Mouse (Mus musculus) heart, postnatal 4 days (tissue): ENCODE results near the gene 2610528J11Rik. TPM values are rescaled to one million over a fixed set of nuclear protein-coding genes. Genes with fewer than 3 reads are reported as not detected.

Source experiments
- DNase-seq: peaks from one replicate; pipeline ENCODE4 v3.0.0; 2021
- total RNA-seq, 2 experiments: library from RNA; stranded (reverse); gene quantifications; 2 replicates each; pipeline ENCODE4 v1.2.3; 2021

The 2610528J11Rik gene
- total RNA-seq, 2 experiments from 2014 or later: not detected

- DNase-seq: no peak
Measured at GRCm38 (mm10) chr4:118542510-118543157, 15.8 kb downstream of the 2610528J11Rik start.

GRCm38 (mm10) chr4:118543158-118543530 lies 16.3 kb downstream of the 2610528J11Rik start:
- DNase-seq: peak; percentile 27

GRCm38 (mm10) chr4:118543592-118544260 lies 16.9 kb downstream of the 2610528J11Rik start, which contains the start of gene Tmem125:
Gene Tmem125 (minus strand): TSS chr4:118544044.
- peak; percentile 59 for DNase-seq

DNA sequence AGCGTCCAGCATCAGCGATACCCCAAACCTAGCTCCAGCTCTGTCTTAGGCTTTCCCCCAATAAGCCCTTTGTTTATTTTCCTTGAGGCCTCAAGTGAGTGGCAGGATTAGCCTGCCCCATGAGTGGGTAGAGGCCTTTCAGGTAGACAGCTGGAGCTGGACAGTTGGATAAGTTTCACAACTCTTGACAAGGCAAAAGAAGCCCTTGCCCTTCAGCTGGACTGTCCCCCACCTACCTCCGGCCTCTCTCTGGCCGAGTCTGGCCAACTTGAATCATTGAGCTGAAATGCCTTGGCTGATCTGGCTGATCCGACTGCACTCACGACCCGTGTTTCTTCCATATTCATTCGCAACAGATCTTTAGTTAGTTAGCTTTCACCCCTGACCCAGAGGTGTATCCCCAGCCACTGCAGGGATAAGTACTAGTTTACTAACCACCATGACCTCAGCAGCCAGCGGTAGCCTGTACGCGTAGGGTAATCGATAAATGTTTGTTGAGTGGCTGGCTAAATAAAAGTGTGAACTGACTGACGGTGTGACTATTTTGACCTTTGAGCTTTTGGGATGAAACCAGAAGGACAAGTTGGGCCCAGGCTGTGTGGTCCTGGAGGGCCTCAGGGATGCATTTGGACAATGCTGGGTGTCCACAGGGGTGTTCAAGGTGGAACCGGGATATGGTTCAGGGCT lies 17.8 kb downstream of the 2610528J11Rik start:
- no peak for DNase-seq

- DNase-seq: peak; percentile 75
Measured at GRCm38 (mm10) chr4:118547424-118548129, 20.8 kb downstream of the 2610528J11Rik start.

GRCm38 (mm10) chr4:118548130-118548480 lies 21.3 kb downstream of the 2610528J11Rik start:
- DNase-seq: peak; percentile 44

- DNase-seq: no peak
Measured at GRCm38 (mm10) chr4:118553039-118553649, 26.3 kb downstream of the 2610528J11Rik start.

DNA sequence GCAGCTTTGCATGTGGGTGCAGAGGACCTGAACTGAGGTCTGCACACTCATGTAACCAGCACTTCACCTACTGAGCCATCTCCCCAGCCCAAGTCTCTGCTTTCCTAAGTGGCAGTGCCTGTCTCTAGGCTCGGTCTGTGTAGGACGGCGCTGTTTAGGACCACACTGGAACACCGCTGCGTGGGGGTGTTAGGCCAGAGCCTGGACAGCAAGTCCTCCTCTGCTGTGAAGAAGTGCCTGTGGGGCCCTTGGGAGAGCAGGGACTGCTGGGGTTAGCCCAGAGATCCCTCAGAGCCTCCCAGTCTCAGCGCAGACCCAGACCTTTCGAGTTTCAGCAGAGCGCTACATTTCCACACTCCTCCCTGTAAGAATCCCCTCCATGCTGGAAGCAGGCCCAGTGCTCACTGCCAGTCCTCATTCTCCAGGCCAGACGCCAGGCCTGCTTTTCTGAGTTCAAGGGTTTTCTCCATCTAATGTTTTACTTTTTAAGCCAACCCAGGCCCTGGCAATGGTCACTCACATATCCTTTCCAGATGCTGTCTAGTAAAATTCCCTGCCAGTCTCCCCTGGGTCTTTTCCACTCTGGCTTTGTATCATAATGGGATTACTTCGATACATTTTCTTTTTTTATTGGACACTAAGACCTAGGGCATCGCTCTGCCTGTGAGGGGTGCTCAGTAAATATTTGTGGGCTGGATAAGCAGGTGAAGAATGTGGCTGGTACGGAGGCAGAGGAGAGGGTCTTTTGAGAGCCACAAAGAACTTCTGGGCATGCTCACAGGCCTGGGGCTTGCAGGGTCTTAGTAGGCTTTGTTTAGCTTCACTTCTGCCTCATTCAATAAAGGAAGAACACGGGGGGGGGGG lies 37.5 kb downstream of the 2610528J11Rik start:
- peak; percentile 40 for DNase-seq

DNA sequence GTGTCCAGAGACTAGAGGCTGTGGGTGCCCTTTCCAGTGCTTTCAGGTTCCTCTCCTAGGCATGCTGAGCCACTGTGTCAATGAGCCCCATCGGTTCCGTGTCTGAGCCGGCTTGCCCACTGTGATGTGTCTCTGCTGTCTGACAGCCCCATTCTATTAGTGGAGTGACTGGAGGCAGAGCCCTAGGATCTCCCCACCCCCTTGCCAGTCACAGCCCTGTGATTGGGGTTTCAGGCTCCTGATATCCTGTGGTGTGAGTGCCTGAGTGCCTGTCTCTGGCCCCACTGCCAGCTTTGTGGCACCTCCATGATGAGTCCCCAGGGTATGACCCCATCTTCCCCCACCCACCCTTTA lies 38.1 kb downstream of the 2610528J11Rik start:
- no peak for DNase-seq

DNA sequence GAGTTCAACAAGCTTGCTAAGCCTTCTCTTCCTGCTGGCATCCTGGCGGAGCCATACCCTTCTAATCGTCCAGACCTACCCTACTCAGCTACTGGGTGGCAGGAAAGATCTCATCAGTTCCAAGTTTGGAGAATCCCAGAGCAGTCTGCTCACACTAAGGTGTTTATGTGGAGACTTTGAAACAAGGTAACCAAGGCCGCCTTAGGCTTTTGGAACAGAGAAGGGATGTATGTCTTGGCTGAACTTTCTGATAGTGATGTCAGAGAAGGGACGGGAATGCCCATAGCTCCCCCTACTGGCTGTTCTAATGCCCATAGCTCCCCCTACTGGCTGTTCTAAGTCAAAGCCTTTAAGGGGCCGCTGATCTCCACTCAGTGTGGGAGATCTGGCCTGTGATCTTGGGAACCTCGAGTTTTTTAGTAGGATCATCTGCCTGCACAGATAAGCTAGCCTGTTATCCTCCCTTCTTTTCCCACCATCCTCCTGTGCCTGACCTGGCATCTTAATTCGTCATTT lies 39.4 kb downstream of the 2610528J11Rik start:
- DNase-seq: peak; percentile 72

DNA sequence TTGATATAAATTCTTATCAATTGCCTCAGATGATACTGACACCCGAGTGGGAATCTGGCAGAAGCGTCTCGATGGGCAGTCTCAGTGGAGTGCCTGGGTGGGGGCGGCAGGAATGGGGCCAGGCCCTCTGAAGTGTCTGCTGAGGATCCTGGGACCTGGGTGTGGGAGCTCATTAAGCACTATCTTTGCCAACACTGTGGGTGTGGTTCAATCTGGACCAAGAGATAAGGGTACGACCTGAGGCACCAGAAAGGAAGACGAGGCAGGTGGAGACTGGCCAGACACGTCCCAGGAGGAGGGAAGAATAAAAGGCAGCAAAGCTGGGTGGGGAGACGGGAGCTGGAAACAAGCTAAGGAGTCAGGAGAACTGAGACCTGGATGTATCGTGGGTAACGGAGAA lies 41.9 kb downstream of the 2610528J11Rik start:
- peak; percentile 11 for DNase-seq

GRCm38 (mm10) chr4:118569320-118569719 lies 42.5 kb downstream of the 2610528J11Rik start:
- no peak for DNase-seq

- no peak for DNase-seq
Measured at GRCm38 (mm10) chr4:118571441-118571840, 44.6 kb downstream of the 2610528J11Rik start.

DNA sequence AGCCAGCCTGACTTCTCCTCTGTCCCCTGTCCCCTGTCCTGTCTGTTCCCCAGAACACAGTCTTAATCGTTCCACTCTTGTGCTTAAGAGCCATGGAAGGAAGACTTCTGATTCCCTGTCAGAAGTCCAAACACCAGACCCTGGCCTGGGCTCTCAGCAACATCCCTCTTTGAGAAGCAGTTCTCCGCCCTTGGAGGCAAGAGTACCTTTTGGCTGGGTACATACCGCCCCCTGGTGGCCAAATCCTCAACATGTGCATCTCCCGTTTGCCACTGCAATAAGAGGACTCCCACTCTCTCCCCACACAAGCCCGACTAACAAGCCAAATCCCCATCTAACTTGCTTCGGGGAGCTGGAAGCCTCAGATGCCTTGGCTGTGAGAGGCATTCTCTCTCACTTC lies 49.3 kb downstream of the 2610528J11Rik start:
- DNase-seq: peak; percentile 91

- peak; percentile 63 for DNase-seq
Measured at GRCm38 (mm10) chr4:118579313-118579712, 52.5 kb downstream of the 2610528J11Rik start.

Other genes starting within 250 kb of the 2610528J11Rik start
- gene Ptprf, start 235.6 kb upstream of the 2610528J11Rik start, total RNA-seq: 10 to 100 TPM; 39.4 to 40.7 TPM
- 10 to 100 TPM; 17.1 to 17.7 TPM for gene Szt2, start 117.7 kb upstream of the 2610528J11Rik start, total RNA-seq
- 10 to 100 TPM; 60.2 to 60.5 TPM for gene Med8, start 117.7 kb upstream of the 2610528J11Rik start, total RNA-seq
- 10 to 100 TPM; 38.0 to 44.4 TPM for gene Elovl1, start 98.9 kb upstream of the 2610528J11Rik start, total RNA-seq
- 10 to 100 TPM; 68.2 to 73.1 TPM for gene Cdc20, start 89.6 kb upstream of the 2610528J11Rik start, total RNA-seq
- under 1 TPM in 1 of 2 experiments, not detected in 1; 0.14 TPM for gene Mpl, start 69.5 kb upstream of the 2610528J11Rik start, total RNA-seq
- 10 to 100 TPM; 86.2 to 88.9 TPM for gene Tie1, start 36.9 kb upstream of the 2610528J11Rik start, total RNA-seq
- gene Tmem125, start 17.0 kb downstream of the 2610528J11Rik start, total RNA-seq: under 1 TPM; 0.24 to 0.32 TPM
- under 1 TPM in 1 of 2 experiments, not detected in 1; 0.18 TPM for gene Cfap57, start 93.8 kb downstream of the 2610528J11Rik start, total RNA-seq
- gene Ebna1bp2, start 93.8 kb downstream of the 2610528J11Rik start, total RNA-seq: 10 to 100 TPM; 43.0 to 51.1 TPM
- gene Olfr62, start 132.0 kb downstream of the 2610528J11Rik start, total RNA-seq: not detected
- not detected for gene Olfr1342, start 165.8 kb downstream of the 2610528J11Rik start, total RNA-seq
- not detected for gene Olfr1341, start 176.5 kb downstream of the 2610528J11Rik start, total RNA-seq
- not detected for gene Olfr1340, start 193.1 kb downstream of the 2610528J11Rik start, total RNA-seq
- gene Olfr1339, start 205.2 kb downstream of the 2610528J11Rik start, total RNA-seq: not detected
- not detected for gene Olfr1338, start 231.7 kb downstream of the 2610528J11Rik start, total RNA-seq